Comparison of ENCODE assay signal across 10 mouse cellular contexts in the genomic region with DNA sequence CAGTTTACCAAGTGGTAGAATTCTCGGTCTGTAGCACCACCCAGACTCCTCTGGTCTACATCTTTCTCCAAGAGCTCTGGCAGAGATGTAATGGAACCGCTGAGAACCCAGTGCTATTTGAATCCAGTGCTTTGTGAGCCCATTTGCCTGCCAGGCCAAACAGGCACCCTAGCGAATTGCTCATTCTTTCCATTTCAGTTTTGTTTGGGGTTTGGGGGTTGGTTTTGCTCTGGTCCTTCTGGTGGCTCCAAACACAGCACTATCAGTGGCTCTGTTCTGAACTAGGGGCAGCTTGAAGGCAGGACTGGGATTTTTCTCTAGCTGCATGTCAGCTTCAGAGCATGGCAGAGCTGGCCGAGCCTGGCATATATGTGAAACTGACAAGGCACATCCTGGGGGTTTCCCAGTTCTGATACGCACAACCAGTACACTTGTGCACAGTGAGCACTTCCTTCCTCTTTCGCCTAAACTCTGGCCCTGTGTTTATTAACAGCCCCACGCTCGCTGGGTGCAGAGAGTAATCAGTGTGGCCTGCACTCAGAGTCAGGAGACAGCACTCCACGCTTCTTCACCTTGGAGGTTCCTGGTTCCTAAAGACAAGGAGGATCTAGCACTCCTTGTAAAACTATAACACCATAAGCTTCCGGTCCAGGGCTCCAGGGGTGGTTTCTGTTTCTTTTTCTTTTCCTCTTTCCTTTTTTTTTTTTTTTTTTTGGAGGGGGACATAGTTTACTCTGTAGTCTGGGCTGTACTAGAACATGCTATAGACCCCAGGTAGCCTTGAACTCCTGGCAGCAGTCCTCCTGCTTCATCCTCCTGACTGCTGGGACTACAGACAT. TPM values are rescaled to one million over a fixed set of nuclear protein-coding genes. Genes with fewer than 3 reads are reported as not detected.
A peak's percentile ranks its signal among the peaks of the same experiment; 100 is the strongest.
DNase-seq lines count a peak whose midpoint lies in the region; ATAC-seq and TF ChIP-seq lines count a peak whose summit lies in the region.
"Had no signal": no experiment of that assay in that cellular context is flagged by ENCODE, and none has a peak within 500 bp of the region (broad histone marks: within the 10 kb centered on the region; RNA-seq: fewer than 3 reads in every experiment).

No protein-coding gene starts in this region.

- TF ChIP-seq CTCF in gastrocnemius, adult 2 months (IDR thresholded peaks at IDR 0.05) = no peak
- no peak for TF ChIP-seq CTCF in liver, embryonic 14.5 days (IDR thresholded peaks at IDR 0.05; ENCODE audit: low read depth)

- H3K36me3 ChIP-seq in liver, embryonic 14.5 days (replicated peaks; ENCODE audit: control insufficient read depth, insufficient read depth, low read depth) = no peaks in the 10 kb centered on the region
- H3K36me3 ChIP-seq: forebrain, embryonic 12.5 days had no signal

- H3K4me1 ChIP-seq in liver, embryonic 14.5 days (replicated peaks; ENCODE audit: control insufficient read depth in 2 of 2, insufficient read depth in 2 of 2, low read length in 1 of 2) = peaks cover 7 to 15% of the 10 kb centered on the region in 2 experiments
- H3K4me1 ChIP-seq: forebrain, embryonic 12.5 days had no signal

- peak; percentile 45; the same call in 1 of the 2 replicates for ATAC-seq in liver, embryonic 14.5 days (ENCODE audit: insufficient read depth)

- no peak overlapping the region for H3K4me3 ChIP-seq in gastrocnemius, adult 2 months
- no peak overlapping the region for H3K4me3 ChIP-seq in liver, embryonic 14.5 days (ENCODE audit: insufficient read depth in 1 of 2, low read depth in 2 of 2, low read length in 2 of 2)
- H3K4me3 ChIP-seq: forebrain, embryonic 12.5 days had no signal

- DNase-seq in gastrocnemius, adult 2 months = peak; percentile 30
- DNase-seq in gastrocnemius, postnatal 10 days = no peak
- DNase-seq in T-cell, adult 2 months (ENCODE audit: low spot score) = peak; percentile 85
- no peak for DNase-seq in liver, embryonic 14.5 days (ENCODE audit: low read depth in 3 of 3, low spot score in 3 of 3)
- peak; percentile 89 to 90 for DNase-seq in natural killer cell, adult 2 months (ENCODE audit: low spot score in 2 of 2)
- no peak for DNase-seq in urinary bladder, postnatal 25 days (ENCODE audit: low spot score)
- no peak for DNase-seq in right cerebral cortex, adult 18-20 months
- no peak for DNase-seq in gastrocnemius, postnatal 25 days
- DNase-seq: kidney, adult 18-20 months had no signal

- H3K4me2 ChIP-seq in liver, embryonic 14.5 days (ENCODE audit: low read depth) = no peak overlapping the region; the same call in 1 of the 2 replicates
- H3K4me2 ChIP-seq: forebrain, embryonic 12.5 days had no signal

- H3K9me3 ChIP-seq in liver, embryonic 14.5 days (ENCODE audit: control insufficient read depth, low read length) = no peaks in the 10 kb centered on the region
- H3K9me3 ChIP-seq: forebrain, embryonic 12.5 days had no signal

- H3K9ac ChIP-seq in liver, embryonic 14.5 days (replicated peaks) = no peak overlapping the region; the same call in 1 of the 2 replicates
- H3K9ac ChIP-seq: forebrain, embryonic 12.5 days had no signal

- H3K27me3 ChIP-seq in liver, embryonic 14.5 days (ENCODE audit: control insufficient read depth, insufficient read depth, low read length) = no peaks in the 10 kb centered on the region
- H3K27me3 ChIP-seq: forebrain, embryonic 12.5 days had no signal

- intact Hi-C loops in gastrocnemius, adult 2 months (cut with DNase I) = no loop called here

- TF ChIP-seq EP300 in liver, embryonic 14.5 days (IDR thresholded peaks at IDR 0.05; ENCODE audit: low read depth) = no peak

- WGBS in liver, embryonic 14.5 days (ENCODE audit: insufficient replicate concordance) = 39% methylated on average over 10 of the region's 10 CpGs

- H3K27ac ChIP-seq in gastrocnemius, adult 2 months = peak overlapping the region; percentile 54; the same call in 1 of the 2 replicates
- H3K27ac ChIP-seq in liver, embryonic 14.5 days = no peak overlapping the region
- H3K27ac ChIP-seq: forebrain, embryonic 12.5 days had no signal

RNA-seq across cellular contexts. Expression of gene Ubald2, which starts 9.9 kb away (rescaled TPM):
- 10 to 100 TPM; 38.7 to 50.9 TPM for total RNA-seq in gastrocnemius, adult 2 months (2021)
- total RNA-seq in gastrocnemius, postnatal 10 days (2021) = 10 to 100 TPM; 48.1 to 54.4 TPM
- polyA plus RNA-seq in liver, embryonic 14.5 days (2012; rRNA removed) = 58.9 and 70.9 TPM in 2 replicates
- 50.3 and 55.4 TPM in 2 replicates for polyA plus RNA-seq in liver, embryonic 14.5 days (2014; fragmentation: Nextera tagmentation; extraction: Ambion mirVana)
- total RNA-seq in gastrocnemius, postnatal 25 days (2021) = 10 to 100 TPM; 35.9 to 40.4 TPM

RNA-seq across cellular contexts. Expression of gene Rnf157, which starts 11.2 kb away (rescaled TPM):
- total RNA-seq in gastrocnemius, adult 2 months (2021) = 10 to 100 TPM; 24.3 to 32.0 TPM
- 10 to 100 TPM; 43.1 to 43.3 TPM for total RNA-seq in gastrocnemius, postnatal 10 days (2021)
- polyA plus RNA-seq in liver, embryonic 14.5 days (2012; rRNA removed) = 0.57 and 0.75 TPM in 2 replicates
- polyA plus RNA-seq in liver, embryonic 14.5 days (2014; fragmentation: Nextera tagmentation; extraction: Ambion mirVana) = 0.66 and 1.2 TPM in 2 replicates
- 10 to 100 TPM; 21.8 to 31.4 TPM for total RNA-seq in gastrocnemius, postnatal 25 days (2021)

RNA-seq across cellular contexts. Expression of gene Qrich2, which starts 42.0 kb away (rescaled TPM):
- under 1 TPM in 1 of 2 experiments, not detected in 1; 0.06 TPM for total RNA-seq in gastrocnemius, adult 2 months (2021)
- not detected for total RNA-seq in gastrocnemius, postnatal 10 days (2021)
- 0.01 and 0.02 TPM in 2 replicates for polyA plus RNA-seq in liver, embryonic 14.5 days (2012; rRNA removed)
- 0.08 TPM in 1 of 2 replicates, not detected in the other for polyA plus RNA-seq in liver, embryonic 14.5 days (2014; fragmentation: Nextera tagmentation; extraction: Ambion mirVana)
- total RNA-seq in gastrocnemius, postnatal 25 days (2021) = not detected
- polyA plus RNA-seq: forebrain, embryonic 12.5 days had no signal

Comparison
In these comparisons a context has a peak if more than half of its experiments do, and no peak if none do; other contexts are left out.
1. DNase-seq: peak in gastrocnemius, adult 2 months (single experiment), T-cell, adult 2 months (single experiment) and natural killer cell, adult 2 months (2 of 2); none in gastrocnemius, postnatal 10 days (single experiment), liver, embryonic 14.5 days (0 of 3), urinary bladder, postnatal 25 days (single experiment), right cerebral cortex, adult 18-20 months (single experiment) and gastrocnemius, postnatal 25 days (single experiment).